In genomic region chr13:30910889-30911288, GRCm38 (mm10) we compare ENCODE assay signal across 27 mouse cellular contexts. TPM values are rescaled to one million over a fixed set of nuclear protein-coding genes. Genes with fewer than 3 reads are reported as not detected.
A peak's percentile ranks its signal among the peaks of the same experiment; 100 is the strongest.
DNase-seq lines count a peak whose midpoint lies in the region; TF ChIP-seq lines count a peak whose summit lies in the region.
"Had no signal": no experiment of that assay in that cellular context is flagged by ENCODE, and none has a peak within 500 bp of the region (broad histone marks: within the 10 kb centered on the region; RNA-seq: fewer than 3 reads in every experiment).

No protein-coding gene starts in this region.

- no peaks in the 10 kb centered on the region for H3K4me1 ChIP-seq in small intestine, adult 2 months (ENCODE audit: control insufficient read depth, insufficient read depth, insufficient read length, low read length)
- H3K4me1 ChIP-seq: forebrain, embryonic 13.5 days; heart, embryonic 15.5 days had no signal

- H3K4me3 ChIP-seq in gastrocnemius, adult 2 months = no peak overlapping the region
- H3K4me3 ChIP-seq in small intestine, adult 2 months (ENCODE audit: low read depth, low read length) = no peak overlapping the region
- H3K4me3 ChIP-seq: forebrain, embryonic 10.5 days; forebrain, embryonic 13.5 days; heart, embryonic 12.5 days; heart, embryonic 15.5 days; hindbrain, embryonic 12.5 days had no signal

- H3K27ac ChIP-seq in gastrocnemius, adult 2 months = peak overlapping the region; percentile 87
- peak overlapping the region; percentile 46 for H3K27ac ChIP-seq in small intestine, adult 2 months (ENCODE audit: insufficient read depth, low read depth, low read length)
- H3K27ac ChIP-seq: forebrain, embryonic 10.5 days; forebrain, embryonic 13.5 days; heart, embryonic 15.5 days; hindbrain, embryonic 12.5 days had no signal

- 70% methylated on average over 5 of the region's 5 CpGs for WGBS in small intestine, adult 2 months

- no peak for TF ChIP-seq POLR2A in small intestine, adult 2 months (IDR thresholded peaks at IDR 0.05; ENCODE audit: low read depth, low read length)

- H3K27me3 ChIP-seq in small intestine, adult 2 months (ENCODE audit: control insufficient read depth, insufficient read depth, low read length) = no peaks in the 10 kb centered on the region
- H3K27me3 ChIP-seq: CH12.LX; forebrain, embryonic 13.5 days; heart, embryonic 12.5 days; heart, embryonic 15.5 days; hindbrain, embryonic 12.5 days; Patski had no signal

- no peak for TF ChIP-seq CTCF in gastrocnemius, adult 2 months (IDR thresholded peaks at IDR 0.05)
- TF ChIP-seq CTCF in small intestine, adult 2 months (IDR thresholded peaks at IDR 0.05; ENCODE audit: extremely low read depth, insufficient read length, insufficient replicate concordance, low read depth, low read length) = no peak

- H3K36me3 ChIP-seq in small intestine, adult 2 months (ENCODE audit: control insufficient read depth, insufficient read depth, low read length) = peaks cover 5% of the 10 kb centered on the region; the same call in 1 of the 2 replicates
- H3K36me3 ChIP-seq: heart, embryonic 15.5 days had no signal

- intact Hi-C loops in gastrocnemius, adult 2 months (cut with DNase I) = no loop called here
- intact Hi-C loops in gastrocnemius, postnatal 36 days (cut with DNase I) = no loop called here

- DNase-seq in gastrocnemius, adult 2 months = peak; percentile 36
- DNase-seq in gastrocnemius, postnatal 36 days = no peak
- peak; percentile 17 to 53 for DNase-seq in lung, adult 18-20 months
- DNase-seq in lung, postnatal 10 days = no peak
- DNase-seq in induced T-regulatory cell, adult 2 months (ENCODE audit: low read depth) = peak; percentile 55
- DNase-seq: adrenal gland, postnatal 10 days; adrenal gland, postnatal 36 days; cerebellum, adult 18-20 months; cerebellum, adult 9-10 months; cerebellum, postnatal 14 days; heart, adult 18-20 months; heart, postnatal 10 days; heart, postnatal 36 days had no signal

RNA-seq across cellular contexts. Expression of gene Hus1b, which starts 36.7 kb away (rescaled TPM):
- total RNA-seq in gastrocnemius, adult 2 months (2021) = under 1 TPM in 1 of 2 experiments, not detected in 1; 0.28 TPM
- under 1 TPM in 1 of 2 experiments, not detected in 1; 0.36 TPM for total RNA-seq in gastrocnemius, postnatal 36 days (2021)
- polyA plus RNA-seq in small intestine, adult 2 months (2012; rRNA removed) = 0.10 TPM in 1 of 2 replicates, not detected in the other
- polyA plus RNA-seq: embryonic facial prominence, embryonic 11.5 days; embryonic facial prominence, embryonic 14.5 days; forebrain, embryonic 10.5 days; forebrain, embryonic 13.5 days; forebrain, embryonic 16.5 days; G1E; heart, embryonic 12.5 days; heart, embryonic 15.5 days; hindbrain, embryonic 12.5 days; hindbrain, embryonic 16.5 days; intestine, embryonic 16.5 days; Patski had no signal

Comparison
In these comparisons a context has a peak if more than half of its experiments do, and no peak if none do; other contexts are left out.
1. DNase-seq: peak in gastrocnemius, adult 2 months (single experiment), lung, adult 18-20 months (2 of 2) and induced T-regulatory cell, adult 2 months (single experiment); none in gastrocnemius, postnatal 36 days (0 of 2) and lung, postnatal 10 days (single experiment).